Mouse (Mus musculus) liver, postnatal 0 days (tissue): ENCODE results near the gene Pkn3. TPM values are rescaled to one million over a fixed set of nuclear protein-coding genes. Genes with fewer than 3 reads are reported as not detected.

Experiments used
- ATAC-seq: fragments of 200-750 bp; cut with Nextera tagmentation; 2 replicates; pipeline ENCODE4 v1.8.0; 2017; ENCODE audit warnings: mild to moderate bottlenecking, moderate library complexity
- DNase-seq: peaks from one replicate; pipeline ENCODE4 v3.0.0-alpha.2; 2016
- H3K27ac ChIP-seq: fragments of 300-500 bp; sonication (generic); 2 replicates; pipeline ENCODE4 v1.5.1; 2014; ENCODE audit warnings: antibody characterized with exemption, moderate library complexity, mild to moderate bottlenecking, low read depth
- H3K27me3 ChIP-seq: fragments of 300-500 bp; sonication (generic); 2 replicates; pipeline ENCODE4 v1.6.1; 2014; ENCODE audit warnings: low read length, control low read depth, mixed read lengths; ENCODE audit not compliant: insufficient read depth
- H3K36me3 ChIP-seq: fragments of 300-500 bp; sonication (generic); replicated peaks from 2 replicates; pipeline ENCODE4 v1.6.1; 2014; ENCODE audit warnings: mild to moderate bottlenecking, control low read depth, low read length, moderate library complexity, mixed read lengths; ENCODE audit not compliant: insufficient read depth
- H3K4me1 ChIP-seq: fragments of 300-500 bp; sonication (generic); 2 replicates; pipeline ENCODE4 v1.6.1; 2014; ENCODE audit warnings: antibody characterized with exemption, mild to moderate bottlenecking, control low read depth; ENCODE audit not compliant: insufficient read depth
- H3K4me2 ChIP-seq: fragments of 300-500 bp; sonication (generic); 2 replicates; pipeline ENCODE4 v1.6.1; 2014; ENCODE audit warnings: low read depth, mild to moderate bottlenecking, low read length, moderate library complexity, mixed read lengths
- H3K4me3 ChIP-seq: fragments of 300-500 bp; sonication (generic); 2 replicates; pipeline ENCODE4 v1.5.1; 2014; ENCODE audit warnings: low read depth, low read length
- H3K9ac ChIP-seq: fragments of 300-500 bp; sonication (generic); replicated peaks from 2 replicates; pipeline ENCODE4 v1.6.1; 2014; ENCODE audit warnings: mild to moderate bottlenecking, moderate library complexity
- H3K9me3 ChIP-seq: fragments of 300-500 bp; sonication (generic); 2 replicates; pipeline ENCODE4 v1.6.1; 2016; ENCODE audit warnings: mild to moderate bottlenecking, control low read depth, low read length, mixed read lengths
- CTCF ChIP-seq: sonication (generic); IDR thresholded peaks from 2 replicates; pipeline ENCODE4 v1.5.1; 2016; ENCODE audit warnings: antibody characterized with exemption, low read depth
- EP300 ChIP-seq: IDR thresholded peaks from 2 replicates; pipeline ENCODE4 v1.6.1; 2016; ENCODE audit warnings: antibody characterized with exemption, low read depth, mild to moderate bottlenecking
- WGBS: fragments of 180-500 bp; shearing (Covaris S2); extraction: QIAGEN DNeasy Blood & Tissue Kit; methylation state at CpG from one replicate; pipeline ENCODE4 v1.1.7; 2014; ENCODE audit not compliant: insufficient replicate concordance; 5-methylcytosine and 5-hydroxymethylcytosine counted together
- polyA plus RNA-seq: library from polyadenylated mRNA; unstranded; fragments of >200 nt; fragmentation: Nextera tagmentation; extraction: Ambion mirVana; gene quantifications from 2 replicates; pipeline ENCODE4 v1.2.1, GENCODE M21; 2015

Pkn3 gene
- polyA plus RNA-seq, 1 experiment from 2014 or later: 0.75 TPM

DNA sequence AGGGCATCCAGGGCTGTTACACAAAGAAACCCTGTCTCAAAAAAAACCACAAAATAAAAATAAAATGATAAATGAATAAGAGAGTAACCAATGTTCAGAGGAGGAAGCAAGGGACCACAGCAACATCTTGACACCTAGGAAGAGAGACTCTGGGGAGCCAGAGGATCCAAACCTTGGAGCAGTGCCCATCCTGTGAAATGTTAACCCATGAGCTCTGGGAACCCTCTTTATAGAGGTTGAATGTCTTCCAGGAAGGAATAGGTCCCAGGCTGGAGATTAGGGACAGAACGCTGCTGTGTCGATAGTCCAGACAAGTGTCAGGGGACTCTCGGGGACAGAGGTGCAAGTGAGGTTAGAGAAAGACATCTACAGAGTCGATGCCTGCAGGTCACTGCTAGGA is 42.8 kb downstream of the Pkn3 start:
- ATAC-seq: no peak
- 77% methylated on average over 4 of the region's 4 CpGs for WGBS

DNA sequence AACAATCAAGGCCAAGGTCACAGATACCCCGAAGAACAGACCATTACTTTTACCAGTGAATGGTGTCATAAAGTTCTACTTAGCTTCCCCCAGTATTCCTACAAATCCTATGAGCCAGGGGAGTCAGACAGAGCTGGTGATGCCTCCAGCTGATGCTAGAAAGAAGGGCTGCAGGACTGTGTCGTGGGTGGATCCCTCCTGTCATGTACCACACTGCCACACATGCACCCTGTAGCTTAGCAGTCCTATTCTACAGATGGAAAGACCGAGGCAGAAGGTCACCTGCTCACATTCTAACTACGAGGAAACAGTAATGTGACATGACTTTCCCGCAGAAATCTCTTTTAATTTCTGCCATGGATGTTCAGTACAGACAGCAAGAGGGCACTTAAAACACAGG is 45.3 kb downstream of the Pkn3 start:
- H3K4me2 ChIP-seq: no peak overlapping the region
- H3K36me3 ChIP-seq: 0 out of 2 replicates have a peak, but pooled peaks cover 3% of the 10 kb centered on the region
- WGBS: 76% methylated on average over 5 of the region's 5 CpGs
- peaks cover 17% of the 10 kb centered on the region for H3K4me1 ChIP-seq
- no peak overlapping the region for H3K9ac ChIP-seq
- TF ChIP-seq EP300 (no peak), CTCF (no peak)
- no peak overlapping the region for H3K4me3 ChIP-seq
- DNase-seq: no peak
- H3K27me3 ChIP-seq: no peaks in the 10 kb centered on the region
- H3K27ac ChIP-seq: no peak overlapping the region
- no peak for ATAC-seq
- H3K9me3 ChIP-seq: no peaks in the 10 kb centered on the region

More for the DNA sequence above, 42.8 kb downstream of the Pkn3 start:
- H3K36me3 ChIP-seq: 0 out of 2 replicates have a peak, but pooled peaks cover 3% of the 10 kb centered on the region
- TF ChIP-seq EP300: no peak
- no peak for TF ChIP-seq CTCF
- no peak overlapping the region for H3K27ac ChIP-seq
- H3K9ac ChIP-seq: no peak overlapping the region
- H3K4me3 ChIP-seq: no peak overlapping the region
- H3K4me1 ChIP-seq: peaks cover 17% of the 10 kb centered on the region
- no peak overlapping the region for H3K4me2 ChIP-seq
- H3K9me3 ChIP-seq: no peaks in the 10 kb centered on the region
- no peaks in the 10 kb centered on the region for H3K27me3 ChIP-seq
- no peak for DNase-seq

DNA sequence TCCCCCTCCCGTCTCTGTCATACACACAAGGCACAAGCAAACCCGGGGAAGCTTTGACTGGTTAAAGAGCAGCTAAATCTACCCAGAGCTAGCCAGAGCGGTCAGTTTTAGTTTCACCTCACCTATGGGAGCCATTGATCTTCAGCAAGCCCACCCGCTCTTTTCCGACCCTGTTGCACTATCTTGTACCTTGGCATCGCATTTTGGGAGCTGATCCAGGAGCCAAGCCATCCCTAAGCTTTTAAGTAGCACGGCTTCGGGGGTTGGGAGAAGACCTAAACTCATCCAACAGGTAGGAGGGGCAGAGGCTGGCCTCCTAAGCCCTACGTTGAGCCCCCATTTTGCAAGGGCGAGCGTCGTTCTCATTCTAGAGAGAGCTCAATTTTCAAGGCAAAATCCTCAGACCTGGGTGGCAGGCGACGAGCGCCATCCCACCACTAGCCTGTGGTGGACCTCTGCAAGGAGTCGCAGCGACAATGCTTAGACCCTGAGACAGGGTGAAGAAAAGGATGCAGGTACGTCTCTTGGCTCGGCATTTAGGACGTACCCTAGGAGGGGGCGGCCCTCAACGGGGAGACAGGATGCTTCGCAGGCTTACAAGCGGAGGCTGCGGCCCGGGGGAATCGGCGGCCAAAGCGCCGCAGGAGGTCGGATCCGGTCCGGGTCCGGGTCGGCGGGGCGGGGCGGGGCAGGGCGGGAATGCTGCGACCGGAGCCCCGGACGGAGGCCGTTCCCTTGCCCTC is 46.4 kb downstream of the Pkn3 start:
- no peaks in the 10 kb centered on the region for H3K27me3 ChIP-seq
- peaks cover 17% of the 10 kb centered on the region for H3K4me1 ChIP-seq
- WGBS: 1% methylated on average over 43 of the region's 44 CpGs
- peak overlapping the region; percentile 85 for H3K9ac ChIP-seq
- H3K27ac ChIP-seq: peak overlapping the region; percentile 92
- H3K4me2 ChIP-seq: peak overlapping the region; percentile 96
- H3K4me3 ChIP-seq: peak overlapping the region; percentile 66
- 0 out of 2 replicates have a peak, but pooled peaks cover 3% of the 10 kb centered on the region for H3K36me3 ChIP-seq
- no peaks in the 10 kb centered on the region for H3K9me3 ChIP-seq
- DNase-seq (peak; percentile 23), ATAC-seq (no peak; the same call in 1 of the 2 replicates)
- no peak for TF ChIP-seq EP300
- TF ChIP-seq CTCF: no peak

DNA sequence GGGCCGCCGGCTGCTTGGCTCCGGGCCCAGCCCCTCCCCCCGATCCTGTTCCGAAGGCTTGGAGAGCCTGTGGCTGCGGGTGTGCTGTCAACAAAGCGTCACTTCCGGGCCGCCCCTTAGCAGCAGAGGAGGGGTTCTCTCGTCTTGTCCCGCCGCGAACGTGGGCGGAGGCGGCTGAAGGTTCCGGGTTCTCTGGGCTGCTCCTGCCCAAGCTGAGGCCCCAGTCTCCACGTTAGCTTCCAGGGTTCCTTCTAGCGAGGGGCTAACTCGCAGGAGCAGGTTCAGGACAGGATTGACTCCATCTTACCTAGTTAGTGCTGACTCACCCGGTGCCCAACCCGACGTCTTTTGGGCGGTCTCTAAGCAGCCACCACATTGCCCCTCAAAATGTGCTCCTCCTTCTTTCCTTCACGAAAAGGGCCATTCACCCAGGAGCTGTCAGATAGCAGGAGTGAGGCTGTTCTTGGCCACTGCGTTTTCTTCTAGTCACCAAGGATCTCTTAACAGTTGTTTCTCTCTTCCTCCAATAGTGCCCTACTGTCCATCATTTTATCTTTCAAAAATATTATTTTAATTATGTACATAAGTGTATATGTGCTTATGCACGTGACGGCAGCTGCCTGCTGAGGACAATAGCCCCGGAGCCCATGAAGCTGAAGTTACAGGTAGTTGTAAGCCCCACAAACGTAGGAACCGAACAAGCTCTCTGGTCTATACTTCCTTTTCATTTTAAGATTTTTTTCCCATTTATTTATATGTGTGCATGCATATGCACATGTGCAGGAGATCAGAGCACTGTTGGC is 47.2 kb downstream of the Pkn3 start, which contains the start of gene Zer1:
Zer1 (minus strand) TSS at position 114 of the 803 bp plus-strand sequence.
- Histone ChIP-seq H3K4me2 (peak within 1 kb of the TSS; percentile 96), H3K27ac (peak within 1 kb of the TSS; percentile 92), H3K4me3 (peak within 1 kb of the TSS; percentile 66), H3K9me3 (no peaks in the 10 kb centered on the region), H3K9ac (peak within 1 kb of the TSS; percentile 85), H3K4me1 (peaks cover 17% of the 10 kb centered on the region), H3K36me3 (0 out of 2 replicates have a peak, but pooled peaks cover 3% of the 10 kb centered on the region), H3K27me3 (no peaks in the 10 kb centered on the region)
- DNase-seq (peak; percentile 97), ATAC-seq (peak; percentile 98)
- WGBS: 11% methylated on average over 30 of the region's 31 CpGs
- TF ChIP-seq EP300: peak; percentile 65; the same call in 1 of the 2 replicates
- no peak for TF ChIP-seq CTCF

GRCm38 (mm10) chr2:30128789-30129188 is 51.3 kb downstream of the Pkn3 start:
- no peaks in the 10 kb centered on the region for H3K9me3 ChIP-seq
- H3K4me2 ChIP-seq: no peak overlapping the region
- no peaks in the 10 kb centered on the region for H3K27me3 ChIP-seq
- no peak overlapping the region for H3K9ac ChIP-seq
- DNase-seq: no peak
- no peaks in the 10 kb centered on the region for H3K36me3 ChIP-seq
- WGBS: 40% methylated on average over 2 of the region's 2 CpGs
- no peak for ATAC-seq
- peaks cover 16% of the 10 kb centered on the region for H3K4me1 ChIP-seq
- no peak overlapping the region for H3K27ac ChIP-seq
- no peak overlapping the region for H3K4me3 ChIP-seq
- TF ChIP-seq CTCF (peak; percentile 83), EP300 (no peak)

- no peak overlapping the region for H3K27ac ChIP-seq
- ATAC-seq (no peak), DNase-seq (no peak)
- no peak overlapping the region for H3K4me3 ChIP-seq
- H3K4me1 ChIP-seq: peaks cover 17% of the 10 kb centered on the region
- H3K27me3 ChIP-seq: no peaks in the 10 kb centered on the region
- no peak overlapping the region for H3K4me2 ChIP-seq
- H3K9me3 ChIP-seq: no peaks in the 10 kb centered on the region
- H3K36me3 ChIP-seq: no peaks in the 10 kb centered on the region
- TF ChIP-seq EP300: no peak
- TF ChIP-seq CTCF: no peak
- 65% methylated on average over 4 of the region's 4 CpGs for WGBS
- no peak overlapping the region for H3K9ac ChIP-seq
Measured at GRCm38 (mm10) chr2:30130156-30130555, 52.7 kb downstream of the Pkn3 start.
